Mouse (Mus musculus) neural tube, embryonic 11.5 days (tissue): Measurements from ENCODE around the gene Grb10. TPM values are rescaled to one million over a fixed set of nuclear protein-coding genes. Genes with fewer than 3 reads are reported as not detected.

Experiments
- ATAC-seq: fragments of 200-750 bp; cut with Nextera tagmentation; 2 replicates; pipeline ENCODE4 v1.8.0; 2017; ENCODE audit warnings: moderate number of reproducible peaks, mild to moderate bottlenecking, moderate TSS enrichment, moderate library complexity; ENCODE audit not compliant: insufficient read depth, low FRiP score, low TSS enrichment
- DNase-seq: peaks from one replicate; pipeline ENCODE4 v3.0.0-alpha.2; 2015; ENCODE audit warnings: low spot score
- H3K27ac ChIP-seq: fragments of 300-500 bp; sonication (generic); 2 replicates; pipeline ENCODE4 v1.5.1; 2014; ENCODE audit warnings: low read depth, mild to moderate bottlenecking, low read length
- H3K27me3 ChIP-seq: fragments of 300-500 bp; sonication (generic); 2 replicates; pipeline ENCODE4 v1.6.1; 2014; ENCODE audit warnings: mild to moderate bottlenecking, low read length, mixed read lengths; ENCODE audit not compliant: control insufficient read depth, insufficient read depth
- H3K36me3 ChIP-seq: fragments of 300-500 bp; sonication (generic); 2 replicates; pipeline ENCODE4 v1.6.1; 2014; ENCODE audit warnings: mild to moderate bottlenecking, low read length, moderate library complexity, mixed read lengths; ENCODE audit not compliant: control insufficient read depth, insufficient read depth
- H3K4me1 ChIP-seq: fragments of 300-500 bp; sonication (generic); 2 replicates; pipeline ENCODE4 v1.6.1; 2014; ENCODE audit warnings: low read length, mixed read lengths; ENCODE audit not compliant: control insufficient read depth, insufficient read depth
- H3K4me2 ChIP-seq: fragments of 300-500 bp; sonication (generic); 2 replicates; pipeline ENCODE4 v1.6.1; 2014; ENCODE audit warnings: low read depth, mild to moderate bottlenecking, moderate library complexity
- H3K4me3 ChIP-seq: fragments of 300-500 bp; sonication (generic); 2 replicates; pipeline ENCODE4 v1.5.1; 2014; ENCODE audit warnings: low read depth, low read length
- H3K9ac ChIP-seq: fragments of 300-500 bp; sonication (generic); 2 replicates; pipeline ENCODE4 v1.6.1; 2014; ENCODE audit warnings: mild to moderate bottlenecking, low read length
- H3K9me3 ChIP-seq: fragments of 300-500 bp; sonication (generic); 2 replicates; pipeline ENCODE4 v1.6.1; 2016; ENCODE audit warnings: low read length; ENCODE audit not compliant: control insufficient read depth
- WGBS: fragments of 180-500 bp; shearing (Covaris S2); extraction: QIAGEN DNeasy Blood & Tissue Kit; methylation state at CpG from one replicate; pipeline ENCODE4 v1.1.7; 2014; 5-methylcytosine and 5-hydroxymethylcytosine counted together
- polyA plus RNA-seq: library from polyadenylated mRNA; unstranded; fragments of >200 nt; fragmentation: Nextera tagmentation; extraction: Ambion mirVana; gene quantifications from 2 replicates; pipeline ENCODE4 v1.2.1, GENCODE M21; 2014

Gene Grb10
- polyA plus RNA-seq, 1 experiment from 2014 or later, result 181 TPM

DNA sequence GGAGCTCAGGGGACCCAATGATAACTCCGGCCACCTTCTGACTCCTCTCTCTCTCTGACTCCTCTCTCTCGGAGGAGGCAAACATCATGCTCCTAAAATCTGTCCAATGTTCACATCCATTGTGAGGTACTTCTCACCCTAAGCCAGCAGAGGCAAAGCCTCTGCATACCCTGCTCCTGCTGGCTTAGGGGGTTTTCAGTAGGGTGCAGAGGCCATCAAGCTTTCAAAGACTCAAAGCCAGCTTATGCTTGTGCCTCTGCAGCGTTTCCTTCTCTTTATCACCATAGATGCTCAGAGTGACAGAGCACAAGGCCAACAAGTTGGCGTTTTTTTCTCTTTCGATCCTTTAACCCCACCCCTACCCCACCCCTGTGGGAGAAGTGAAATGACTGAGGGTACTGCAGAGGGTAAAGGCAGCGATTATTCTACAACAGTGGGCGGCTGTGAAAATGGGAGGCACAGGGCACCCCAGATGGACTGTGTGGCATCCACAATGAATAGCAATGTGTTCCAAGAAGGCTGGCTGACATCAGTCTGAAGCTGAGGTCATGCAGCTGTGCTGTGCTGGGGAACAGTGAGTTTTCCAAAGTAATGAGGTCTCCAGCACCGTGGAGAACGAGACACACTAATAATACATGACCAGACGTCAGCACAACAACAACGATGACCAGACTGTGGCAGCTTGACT is 106.2 kb downstream of the Grb10 start:
- H3K4me1 ChIP-seq, result peaks cover 7% of the 10 kb centered on the region
- no peaks in the 10 kb centered on the region for H3K9me3 ChIP-seq
- H3K9ac ChIP-seq, result 0 out of 2 replicates have a peak overlapping the region, but pooled peaks have one; percentile 10
- 59% methylated on average over 11 of the region's 11 CpGs for WGBS
- H3K4me2 ChIP-seq, result no peak overlapping the region
- peaks cover 4% of the 10 kb centered on the region; the same call in 1 of the 2 replicates for H3K36me3 ChIP-seq
- H3K27me3 ChIP-seq, result no peaks in the 10 kb centered on the region
- ATAC-seq (peak; percentile 48), DNase-seq (peak; percentile 39)
- no peak overlapping the region for H3K4me3 ChIP-seq
- H3K27ac ChIP-seq, result no peak overlapping the region

DNA sequence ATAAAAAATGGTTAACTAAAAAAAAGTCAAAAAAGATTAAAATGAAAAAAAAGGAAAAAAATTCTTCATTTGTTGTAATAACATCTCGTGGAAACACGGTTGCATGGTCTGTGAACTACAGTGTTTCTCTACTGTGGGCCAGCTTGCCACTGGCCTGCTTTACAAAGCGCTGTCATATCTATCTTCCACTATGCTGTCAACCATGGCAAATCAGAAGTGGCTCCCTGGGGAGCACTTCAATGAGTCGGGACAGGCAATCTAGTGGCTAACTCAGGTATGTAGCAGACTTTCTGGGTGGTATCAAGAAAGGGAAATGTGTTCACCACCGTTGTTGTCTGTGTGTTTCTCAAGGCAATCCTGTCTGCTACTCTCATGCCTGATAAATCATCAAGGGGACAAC is 106.8 kb downstream of the Grb10 start:
- ATAC-seq, result peak; percentile 56
- 54% methylated on average over 5 of the region's 5 CpGs for WGBS
- H3K27ac ChIP-seq, result no peak overlapping the region

DNA sequence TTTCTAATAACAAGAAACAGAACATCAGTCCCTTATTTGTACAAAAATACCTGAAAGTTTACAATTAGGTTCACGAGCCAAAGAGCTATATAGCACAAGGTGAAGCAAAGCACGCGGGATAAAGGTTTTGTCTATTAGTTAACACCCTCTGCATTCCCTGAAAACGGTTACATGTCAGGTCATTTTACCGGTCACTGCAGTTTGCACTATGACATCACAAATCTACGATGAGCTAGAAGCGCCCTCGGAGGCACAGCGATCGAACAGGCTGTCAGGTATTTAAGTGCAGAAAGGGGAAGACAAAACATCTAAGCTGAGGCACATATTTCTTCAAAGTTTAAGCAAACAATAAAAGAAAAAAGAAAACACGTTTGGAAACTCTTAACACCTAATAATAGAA is 108.0 kb downstream of the Grb10 start:
- Histone ChIP-seq H3K4me1 (peaks cover 7% of the 10 kb centered on the region), H3K27ac (no peak overlapping the region), H3K9ac (no peak overlapping the region), H3K27me3 (no peaks in the 10 kb centered on the region), H3K4me3 (no peak overlapping the region), H3K9me3 (no peaks in the 10 kb centered on the region), H3K36me3 (peaks cover 4% of the 10 kb centered on the region; the same call in 1 of the 2 replicates), H3K4me2 (no peak overlapping the region)
- no peak for ATAC-seq
- no peak for DNase-seq
- WGBS, result 94% methylated on average over 11 of the region's 11 CpGs

More for the DNA sequence above, 106.8 kb downstream of the Grb10 start:
- Histone ChIP-seq H3K4me3 (no peak overlapping the region), H3K36me3 (peaks cover 4% of the 10 kb centered on the region; the same call in 1 of the 2 replicates), H3K9me3 (no peaks in the 10 kb centered on the region), H3K27me3 (no peaks in the 10 kb centered on the region), H3K9ac (no peak overlapping the region), H3K4me1 (peaks cover 7% of the 10 kb centered on the region), H3K4me2 (no peak overlapping the region)
- peak; percentile 48 for DNase-seq

DNA sequence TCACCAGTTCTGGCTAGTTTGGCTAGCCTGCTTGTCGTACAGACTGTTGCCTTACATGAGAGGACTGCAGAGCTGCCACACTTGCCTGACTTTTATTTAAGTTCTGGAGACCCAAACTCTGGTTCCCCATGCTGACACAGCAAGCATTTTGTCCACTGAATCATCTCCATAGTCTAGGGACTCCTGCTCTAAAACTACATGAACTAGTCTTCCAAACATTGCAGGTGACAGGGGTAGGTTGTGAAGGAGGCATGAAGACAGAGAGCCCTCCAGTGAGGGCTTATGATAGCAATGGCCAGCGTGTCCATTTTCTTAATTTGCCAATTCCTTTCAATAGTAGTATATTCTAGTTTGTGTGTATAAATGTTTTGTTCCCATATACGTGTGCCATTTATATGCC is 109.4 kb downstream of the Grb10 start:
- WGBS, result 89% methylated on average over 3 of the region's 3 CpGs
- Histone ChIP-seq H3K4me2 (no peak overlapping the region), H3K36me3 (peaks cover 2% of the 10 kb centered on the region; the same call in 1 of the 2 replicates), H3K27ac (no peak overlapping the region), H3K4me1 (peaks cover 7% of the 10 kb centered on the region), H3K9ac (no peak overlapping the region), H3K4me3 (no peak overlapping the region), H3K27me3 (no peaks in the 10 kb centered on the region), H3K9me3 (no peaks in the 10 kb centered on the region)
- ATAC-seq (no peak), DNase-seq (no peak)

DNA sequence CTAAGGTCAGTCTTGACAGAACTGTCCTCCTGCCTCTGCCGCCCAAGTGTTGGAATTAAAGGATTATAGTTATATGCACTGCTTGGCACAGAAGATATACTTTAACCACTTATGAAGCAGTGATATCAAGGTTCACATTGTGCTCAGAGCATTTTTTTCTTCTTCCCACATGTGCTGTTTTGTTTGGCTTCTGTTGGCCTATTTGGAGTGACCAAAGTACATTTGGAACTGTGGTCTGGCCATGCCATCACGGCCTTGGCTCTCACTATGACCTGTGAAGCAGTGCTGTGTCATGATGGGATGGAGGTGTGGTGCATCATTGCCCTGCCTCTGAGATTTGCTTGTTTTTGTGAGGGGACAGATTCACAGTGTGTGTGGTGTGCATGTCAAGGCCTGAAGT is 109.9 kb downstream of the Grb10 start:
- Histone ChIP-seq H3K4me2 (no peak overlapping the region), H3K9me3 (no peaks in the 10 kb centered on the region), H3K9ac (no peak overlapping the region), H3K4me1 (peaks cover 9% of the 10 kb centered on the region), H3K27me3 (no peaks in the 10 kb centered on the region), H3K4me3 (no peak overlapping the region), H3K27ac (no peak overlapping the region), H3K36me3 (peaks cover 2% of the 10 kb centered on the region; the same call in 1 of the 2 replicates)
- DNase-seq (no peak), ATAC-seq (no peak)
- WGBS, result 88% methylated on average over 2 of the region's 2 CpGs

DNA sequence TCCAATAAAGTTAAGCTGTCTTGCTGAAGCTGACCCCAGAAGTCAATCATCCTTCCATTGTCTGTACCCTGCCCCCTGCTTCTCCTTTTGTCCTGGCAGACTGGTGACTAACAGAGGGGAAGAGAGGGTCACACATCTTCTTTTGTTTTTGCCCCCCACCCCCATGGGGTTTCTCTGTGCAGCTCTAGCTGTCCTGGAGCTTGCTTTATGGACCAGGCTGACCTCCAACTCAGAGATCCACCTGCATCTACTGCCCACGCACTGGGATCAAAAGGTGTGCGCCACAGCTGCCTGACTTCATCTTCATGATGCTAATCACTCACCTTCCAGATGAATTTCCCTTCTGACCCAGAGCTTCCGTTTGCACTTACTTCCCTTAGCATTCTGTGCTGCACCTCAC is 114.6 kb downstream of the Grb10 start:
- ATAC-seq, result no peak
- Histone ChIP-seq H3K36me3 (no peaks in the 10 kb centered on the region), H3K9ac (no peak overlapping the region), H3K27me3 (no peaks in the 10 kb centered on the region), H3K4me2 (no peak overlapping the region), H3K27ac (no peak overlapping the region), H3K4me3 (no peak overlapping the region), H3K9me3 (no peaks in the 10 kb centered on the region), H3K4me1 (0 out of 2 replicates have a peak, but pooled peaks cover 2% of the 10 kb centered on the region)
- 39% methylated on average over 3 of the region's 3 CpGs for WGBS
- DNase-seq, result no peak

DNA sequence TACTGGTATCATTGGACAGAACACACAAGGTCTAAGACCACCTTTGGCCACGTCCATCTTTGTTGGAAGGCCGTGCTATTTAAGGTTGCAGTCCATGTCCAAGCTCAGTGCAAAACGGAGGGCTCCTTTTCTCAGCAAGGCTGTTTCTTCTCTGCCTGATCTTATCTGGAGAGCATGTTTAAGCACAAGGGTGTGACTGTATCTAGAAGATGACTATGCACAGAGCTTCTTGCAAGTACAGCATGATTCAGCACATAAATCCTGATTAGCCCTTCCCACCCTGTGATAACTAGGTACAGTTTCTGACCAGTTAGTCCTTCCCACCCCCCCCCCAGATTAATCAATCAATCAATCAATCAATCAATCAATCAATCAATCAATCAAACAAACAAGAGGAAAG is 115.1 kb downstream of the Grb10 start:
- H3K9ac ChIP-seq, result no peak overlapping the region
- 84% methylated on average over 3 of the region's 3 CpGs for whole genome bisulfite sequencing
- no peak for DNase-seq
- no peak overlapping the region for H3K4me3 ChIP-seq
- no peaks in the 10 kb centered on the region for H3K9me3 ChIP-seq
- no peaks in the 10 kb centered on the region for H3K27me3 ChIP-seq
- no peak overlapping the region for H3K27ac ChIP-seq
- H3K36me3 ChIP-seq, result no peaks in the 10 kb centered on the region
- no peak overlapping the region for H3K4me2 ChIP-seq
- 0 out of 2 replicates have a peak, but pooled peaks cover 2% of the 10 kb centered on the region for H3K4me1 ChIP-seq
- no peak for ATAC-seq

DNA sequence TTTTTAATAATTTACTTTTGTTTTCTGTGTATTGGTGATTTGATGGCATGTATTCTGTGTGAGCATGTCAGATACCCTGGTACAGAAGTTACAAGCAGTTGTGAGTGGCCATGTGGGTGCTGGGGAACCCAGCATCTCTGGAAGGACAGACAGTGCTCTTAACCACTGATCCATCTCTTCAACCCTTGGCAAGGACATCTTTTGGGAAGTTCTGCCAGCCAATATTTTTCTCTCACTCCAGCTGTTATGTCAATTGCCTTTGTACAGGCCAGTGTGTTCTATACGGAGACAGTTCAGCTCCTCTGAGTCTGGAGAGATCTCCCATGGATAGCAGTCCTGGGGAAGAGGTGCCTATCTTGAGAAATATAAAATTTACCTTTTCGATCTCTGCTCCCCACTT is 116.4 kb downstream of the Grb10 start:
- Histone ChIP-seq H3K4me2 (no peak overlapping the region), H3K36me3 (no peaks in the 10 kb centered on the region), H3K4me1 (0 out of 2 replicates have a peak, but pooled peaks cover 2% of the 10 kb centered on the region), H3K9ac (no peak overlapping the region), H3K27me3 (no peaks in the 10 kb centered on the region), H3K27ac (no peak overlapping the region), H3K9me3 (no peaks in the 10 kb centered on the region), H3K4me3 (no peak overlapping the region)
- WGBS, result 91% methylated on average over 2 of the region's 2 CpGs
- DNase-seq (no peak), ATAC-seq (no peak)

DNA sequence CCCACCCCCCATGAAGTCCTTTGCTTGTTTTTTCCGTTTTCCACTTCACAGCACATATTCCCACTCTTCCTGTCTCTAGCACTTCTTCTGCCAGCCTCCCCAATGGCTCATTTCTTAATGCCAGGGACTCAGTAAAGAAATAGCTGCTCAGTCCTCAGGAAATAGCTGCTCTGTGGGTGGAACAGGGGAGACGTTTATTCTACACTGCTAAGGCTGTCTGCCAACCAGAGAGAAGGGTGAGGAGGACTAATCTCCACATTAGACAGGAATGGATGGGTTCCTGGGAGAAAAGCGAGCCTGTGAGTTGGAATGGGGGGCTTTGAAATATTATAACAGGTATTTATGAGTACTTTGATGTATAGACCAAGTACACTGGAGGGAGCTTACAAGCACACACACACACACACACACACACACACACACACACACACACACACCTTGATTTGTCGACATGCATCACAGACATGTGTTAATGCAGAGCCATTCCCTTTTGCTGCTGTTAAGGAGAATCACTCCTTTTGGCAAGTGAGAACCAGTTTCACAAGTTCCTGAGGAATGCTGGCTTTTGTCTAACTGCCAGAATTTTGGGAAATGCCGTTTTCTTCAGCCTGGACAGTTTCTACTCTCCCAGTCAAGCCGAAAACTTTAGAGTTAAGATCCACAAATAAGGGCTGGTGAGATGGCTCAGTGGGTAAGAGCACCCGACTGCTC is 130.6 kb downstream of the Grb10 start:
- Histone ChIP-seq H3K9me3 (no peaks in the 10 kb centered on the region), H3K9ac (no peak overlapping the region), H3K4me1 (no peaks in the 10 kb centered on the region), H3K27ac (no peak overlapping the region), H3K4me3 (no peak overlapping the region), H3K36me3 (no peaks in the 10 kb centered on the region), H3K27me3 (no peaks in the 10 kb centered on the region), H3K4me2 (no peak overlapping the region)
- DNase-seq (no peak), ATAC-seq (no peak)
- WGBS, result 54% methylated on average over 7 of the region's 7 CpGs
